Mouse (Mus musculus) adipocyte (in vitro differentiated cells): ENCODE results near the gene Hist1h2bl.

Experiments
- DNase-seq: peaks from one replicate; pipeline ENCODE4 v3.0.0-alpha.2; 2016; ENCODE audit warnings: low spot score

Hist1h2bl gene

DNA sequence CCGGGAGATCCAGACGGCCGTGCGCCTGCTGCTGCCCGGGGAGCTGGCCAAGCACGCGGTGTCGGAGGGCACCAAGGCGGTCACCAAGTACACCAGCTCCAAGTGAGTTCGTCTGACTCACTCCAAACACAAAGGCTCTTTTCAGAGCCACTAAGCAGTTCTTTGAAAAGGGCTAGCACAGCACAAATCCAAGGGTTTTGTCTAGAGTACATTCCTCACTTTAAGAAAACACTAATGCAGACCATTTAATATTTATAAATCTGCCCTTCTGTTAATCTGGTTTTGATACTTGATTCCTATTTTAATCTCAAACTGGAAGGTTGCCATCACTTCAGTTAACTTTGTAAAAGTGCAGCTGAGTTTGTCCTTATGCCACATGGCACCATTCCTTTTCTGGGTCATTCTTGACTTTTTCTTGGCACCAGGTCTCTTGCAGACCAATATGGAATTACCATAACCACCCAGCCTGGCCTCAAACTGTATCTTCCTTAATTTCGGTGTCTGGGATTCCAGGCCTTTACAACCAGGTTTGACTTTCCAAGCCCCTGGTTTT lies 6.5 kb upstream of the Hist1h2bl start:
- DNase-seq = peak; percentile 55

DNA sequence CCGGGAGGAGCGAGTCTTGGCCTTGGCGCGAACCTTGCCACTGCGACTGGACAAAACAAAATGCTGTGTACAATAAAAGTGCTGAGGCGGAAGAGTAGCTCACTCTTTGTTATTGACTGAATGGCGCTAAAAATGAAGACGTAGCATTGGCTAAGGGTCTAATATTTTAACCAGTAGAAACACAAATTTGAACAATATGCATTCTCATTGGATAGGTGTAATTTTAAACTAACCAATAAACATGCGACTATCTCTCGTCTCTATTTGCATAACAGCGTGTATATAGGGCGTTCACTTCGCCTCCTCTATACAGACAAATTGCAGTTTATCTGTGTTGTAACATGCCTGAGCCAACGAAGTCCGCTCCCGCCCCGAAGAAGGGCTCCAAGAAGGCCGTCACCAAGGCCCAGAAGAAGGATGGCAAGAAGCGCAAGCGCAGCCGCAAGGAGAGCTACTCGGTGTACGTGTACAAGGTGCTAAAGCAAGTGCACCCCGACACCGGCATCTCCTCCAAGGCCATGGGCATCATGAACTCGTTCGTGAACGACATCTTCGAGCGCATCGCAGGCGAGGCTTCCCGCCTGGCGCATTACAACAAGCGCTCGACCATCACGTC lies 5.9 kb upstream of the Hist1h2bl start, which contains the start of gene Hist1h2bm:
Hist1h2bm (plus strand) TSS at position 288 of the 616 bp plus-strand sequence.
- peak; percentile 89 for DNase-seq

DNA sequence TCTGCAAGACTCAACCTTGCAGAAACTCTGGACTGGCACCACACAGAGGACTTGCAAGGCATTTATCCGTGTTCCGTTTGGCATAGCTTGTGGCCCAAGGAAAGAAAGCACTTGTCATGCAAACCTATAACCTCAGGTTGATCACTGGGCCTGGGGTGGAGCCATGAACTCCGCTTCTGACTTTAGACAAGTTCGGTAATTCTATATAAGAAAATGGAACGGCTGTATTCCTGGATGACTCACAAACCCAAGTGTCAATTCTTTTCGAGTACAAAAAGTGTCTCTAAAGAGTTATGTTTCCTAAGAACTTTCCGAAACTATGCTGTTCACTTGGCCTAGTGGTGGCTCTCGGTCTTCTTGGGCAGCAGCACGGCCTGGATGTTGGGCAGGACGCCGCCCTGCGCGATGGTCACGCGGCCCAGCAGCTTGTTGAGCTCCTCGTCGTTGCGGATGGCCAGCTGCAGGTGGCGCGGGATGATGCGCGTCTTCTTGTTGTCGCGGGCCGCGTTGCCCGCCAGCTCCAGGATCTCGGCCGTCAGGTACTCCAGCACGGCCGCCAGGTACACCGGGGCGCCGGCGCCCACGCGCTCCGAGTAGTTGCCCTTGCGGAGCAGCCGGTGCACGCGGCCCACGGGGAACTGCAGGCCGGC lies 5.3 kb upstream of the Hist1h2bl start:
- peak; percentile 25 for DNase-seq

DNA sequence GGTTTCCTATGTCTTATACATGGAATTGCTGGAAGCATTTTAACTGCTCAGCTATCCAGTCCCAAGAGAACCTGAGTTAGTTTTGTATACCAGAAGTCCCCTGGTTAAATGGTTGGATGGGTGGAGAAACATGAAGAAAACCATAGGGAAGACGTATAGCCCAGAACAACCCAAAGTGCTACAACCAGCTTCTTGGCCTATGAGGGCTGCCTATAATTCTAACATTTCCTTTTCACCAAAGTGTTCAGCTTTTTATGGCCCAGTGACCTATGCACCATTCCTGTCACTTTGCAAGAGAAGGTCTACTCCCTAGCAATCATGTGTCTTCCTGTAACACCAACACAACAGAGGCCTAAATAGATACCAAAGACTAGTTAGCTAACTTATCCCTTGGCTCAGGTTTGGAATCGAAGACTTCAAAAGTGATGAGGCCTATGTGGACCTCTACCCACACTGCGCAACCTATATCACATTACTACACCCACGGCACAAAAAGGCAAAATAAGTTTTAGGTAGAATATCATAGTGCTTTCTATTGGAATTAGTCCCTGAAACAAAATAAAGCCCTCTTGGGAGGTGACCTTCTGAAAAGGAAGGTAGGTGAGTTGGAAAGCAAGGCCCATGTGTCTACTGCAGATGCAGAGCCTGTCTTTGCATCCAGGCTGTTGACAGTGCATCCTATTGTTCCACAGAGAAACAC lies 2.6 kb upstream of the Hist1h2bl start:
- DNase-seq = no peak

DNA sequence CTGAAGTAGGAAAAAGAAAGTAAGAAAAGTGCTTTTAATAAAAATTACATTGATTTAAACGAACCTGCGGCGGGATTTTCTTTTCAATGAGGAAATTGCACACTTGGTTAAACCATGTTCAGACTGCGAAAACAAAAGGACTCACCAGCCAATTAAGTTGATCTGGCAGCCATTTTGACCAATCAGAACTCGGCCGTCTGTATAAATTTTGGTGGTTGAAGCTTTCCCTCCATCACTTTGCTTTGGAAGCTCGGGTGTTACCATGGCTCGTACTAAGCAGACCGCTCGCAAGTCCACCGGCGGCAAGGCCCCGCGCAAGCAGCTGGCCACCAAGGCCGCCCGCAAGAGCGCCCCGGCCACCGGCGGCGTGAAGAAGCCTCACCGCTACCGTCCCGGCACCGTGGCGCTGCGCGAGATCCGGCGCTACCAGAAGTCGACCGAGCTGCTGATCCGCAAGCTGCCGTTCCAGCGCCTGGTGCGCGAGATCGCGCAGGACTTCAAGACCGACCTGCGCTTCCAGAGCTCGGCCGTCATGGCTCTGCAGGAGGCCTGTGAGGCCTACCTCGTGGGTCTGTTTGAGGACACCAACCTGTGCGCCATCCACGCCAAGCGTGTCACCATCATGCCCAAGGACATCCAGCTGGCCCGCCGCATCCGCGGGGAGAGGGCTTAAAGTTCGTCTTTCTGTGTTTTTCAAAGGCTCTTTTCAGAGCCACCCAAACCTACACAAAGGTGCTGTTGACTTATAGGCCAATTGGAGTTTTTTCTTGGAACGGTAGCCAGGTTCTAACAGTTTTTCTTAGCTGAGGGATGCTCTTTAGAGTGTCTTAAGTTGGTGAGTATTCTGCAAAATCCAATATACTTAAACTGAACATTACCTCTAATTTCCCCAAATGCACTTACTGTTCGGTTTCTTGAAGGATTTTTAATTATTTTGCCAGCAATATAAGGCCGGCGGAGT lies 1.7 kb upstream of the Hist1h2bl start, which contains the start of gene Hist1h3h:
Hist1h3h (plus strand) TSS at position 263 of the 961 bp plus-strand sequence.
- DNase-seq = peak; percentile 91

DNA sequence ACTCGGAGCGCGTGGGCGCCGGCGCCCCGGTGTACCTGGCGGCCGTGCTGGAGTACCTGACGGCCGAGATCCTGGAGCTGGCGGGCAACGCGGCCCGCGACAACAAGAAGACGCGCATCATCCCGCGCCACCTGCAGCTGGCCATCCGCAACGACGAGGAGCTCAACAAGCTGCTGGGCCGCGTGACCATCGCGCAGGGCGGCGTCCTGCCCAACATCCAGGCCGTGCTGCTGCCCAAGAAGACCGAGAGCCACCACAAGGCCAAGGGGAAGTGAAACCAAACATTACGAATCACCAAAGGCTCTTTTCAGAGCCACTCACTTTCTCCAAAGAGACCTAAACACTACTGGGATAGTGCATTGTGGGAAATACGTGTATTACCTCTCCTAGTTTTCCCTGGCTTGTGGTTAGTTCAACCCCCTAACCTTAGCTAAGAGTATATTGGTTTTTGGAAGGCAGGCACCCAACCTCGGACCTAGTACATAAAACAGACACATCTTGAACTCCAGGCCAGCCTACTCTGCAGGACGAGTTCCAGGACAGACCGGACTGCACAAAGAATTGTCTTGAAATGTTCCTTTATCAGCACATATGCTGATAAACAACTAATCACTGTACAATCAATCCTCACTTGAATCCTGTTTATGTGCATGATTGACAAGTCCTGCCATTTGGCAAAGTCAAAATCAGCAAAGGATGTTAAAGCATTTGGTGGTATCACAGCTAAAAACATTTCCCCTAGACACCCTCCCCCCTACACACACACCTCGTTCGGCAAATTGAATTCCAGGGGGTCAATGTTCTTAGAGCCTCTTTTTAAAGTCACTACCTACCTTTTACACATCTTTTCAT lies 823 bp upstream of the Hist1h2bl start:
- peak; percentile 40 for DNase-seq

DNA sequence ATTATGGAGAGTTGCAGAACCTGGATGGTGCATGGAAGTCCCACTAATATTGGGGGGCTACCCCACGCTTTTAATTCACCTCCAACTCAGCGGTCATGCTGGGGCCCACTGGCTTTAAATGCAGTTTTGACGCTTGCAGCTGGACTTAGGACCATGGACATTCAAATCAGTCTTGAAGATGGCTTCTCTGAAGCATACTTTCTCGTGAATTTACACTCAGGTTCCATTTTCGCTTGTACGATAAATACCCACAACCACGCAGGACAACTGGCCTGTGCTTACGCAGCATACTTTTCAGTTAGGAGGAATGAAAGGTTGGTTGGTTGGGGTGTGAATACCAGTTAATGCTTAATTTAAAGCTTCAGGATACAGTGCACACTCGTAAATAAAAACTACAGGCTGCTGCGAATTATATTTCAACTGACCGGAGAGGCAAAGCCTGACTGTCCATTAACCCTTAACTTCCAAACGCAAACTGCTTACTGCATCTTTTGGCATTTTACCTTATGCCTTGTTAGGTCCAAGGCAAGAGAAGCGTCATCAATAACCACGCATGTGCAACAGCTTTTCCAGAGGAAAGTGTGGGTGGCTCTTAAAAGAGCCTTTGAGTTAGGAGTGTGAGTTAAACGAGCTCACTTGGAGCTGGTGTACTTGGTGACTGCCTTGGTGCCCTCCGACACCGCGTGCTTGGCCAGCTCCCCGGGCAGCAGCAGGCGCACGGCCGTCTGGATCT lies 646 bp downstream of the Hist1h2bl start:
- DNase-seq = peak; percentile 37

DNA sequence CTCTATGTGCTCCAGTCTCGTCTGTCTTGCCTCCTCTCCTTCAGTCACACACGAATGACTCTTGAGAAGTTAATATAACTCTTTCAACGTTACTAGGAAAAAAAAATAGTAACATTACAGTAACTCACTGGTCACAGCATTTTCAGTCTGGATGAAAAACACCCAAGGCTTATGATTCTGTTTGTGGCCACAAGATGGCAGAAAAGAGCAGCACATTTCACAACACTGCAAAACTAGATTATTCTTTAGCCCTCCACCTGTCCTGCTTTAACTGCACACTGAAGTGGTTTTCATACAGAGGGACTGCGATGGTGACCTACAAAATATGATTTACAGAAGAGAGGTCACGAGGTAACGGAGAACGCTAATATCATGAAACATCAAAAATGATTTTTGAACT lies 1.2 kb downstream of the Hist1h2bl start:
- peak; percentile 78 for DNase-seq

DNA sequence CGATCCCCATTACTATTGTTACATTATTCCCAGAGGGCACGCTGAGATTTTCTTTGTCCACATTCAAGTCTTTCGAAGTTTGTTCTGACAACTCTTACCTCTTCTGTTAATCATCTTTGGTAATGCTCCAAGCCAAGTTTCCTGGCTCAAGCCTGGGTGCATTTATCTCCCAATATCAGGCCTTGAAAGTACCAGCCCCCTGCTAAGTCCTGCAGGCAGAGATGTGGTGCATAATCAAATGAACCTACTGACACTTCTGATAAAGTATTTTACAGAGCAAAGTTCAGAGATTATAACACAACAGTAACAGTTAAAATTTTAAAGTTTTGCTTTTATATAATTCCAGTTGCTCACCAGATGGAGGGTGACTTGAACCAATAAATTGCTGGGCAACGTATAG lies 4.2 kb downstream of the Hist1h2bl start:
- no peak for DNase-seq

DNA sequence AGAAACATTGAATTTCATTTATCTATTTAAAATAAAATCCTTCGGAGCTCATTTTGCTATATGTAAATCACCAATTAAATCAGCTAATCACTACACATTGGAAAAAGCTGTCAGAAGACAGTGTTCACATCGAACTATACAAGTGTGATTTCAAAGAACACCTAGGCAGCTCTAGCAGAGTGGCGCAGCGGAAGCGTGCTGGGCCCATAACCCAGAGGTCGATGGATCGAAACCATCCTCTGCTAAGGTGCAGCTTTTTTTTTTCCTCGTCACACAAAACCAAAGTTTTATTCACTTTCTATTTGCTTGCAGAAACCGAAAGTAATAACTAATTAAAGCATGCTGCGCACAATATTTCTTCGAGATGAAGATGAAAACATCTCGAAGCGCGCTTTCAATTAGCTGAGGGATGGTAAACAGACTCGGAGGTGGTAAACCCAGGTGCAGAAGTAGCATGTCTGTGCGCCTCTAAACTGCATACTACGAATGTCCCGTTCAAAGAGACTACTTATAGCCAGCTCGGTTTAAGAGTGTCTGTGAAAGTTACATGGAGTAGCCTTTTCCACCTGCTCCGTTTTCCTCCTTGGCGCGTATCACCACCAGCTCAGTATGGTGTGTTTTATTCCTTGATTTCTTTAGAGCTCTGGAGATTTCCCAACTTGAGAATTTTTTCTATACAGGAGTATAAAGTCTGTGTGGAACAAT lies 5.0 kb downstream of the Hist1h2bl start:
- peak; percentile 80 for DNase-seq

DNA sequence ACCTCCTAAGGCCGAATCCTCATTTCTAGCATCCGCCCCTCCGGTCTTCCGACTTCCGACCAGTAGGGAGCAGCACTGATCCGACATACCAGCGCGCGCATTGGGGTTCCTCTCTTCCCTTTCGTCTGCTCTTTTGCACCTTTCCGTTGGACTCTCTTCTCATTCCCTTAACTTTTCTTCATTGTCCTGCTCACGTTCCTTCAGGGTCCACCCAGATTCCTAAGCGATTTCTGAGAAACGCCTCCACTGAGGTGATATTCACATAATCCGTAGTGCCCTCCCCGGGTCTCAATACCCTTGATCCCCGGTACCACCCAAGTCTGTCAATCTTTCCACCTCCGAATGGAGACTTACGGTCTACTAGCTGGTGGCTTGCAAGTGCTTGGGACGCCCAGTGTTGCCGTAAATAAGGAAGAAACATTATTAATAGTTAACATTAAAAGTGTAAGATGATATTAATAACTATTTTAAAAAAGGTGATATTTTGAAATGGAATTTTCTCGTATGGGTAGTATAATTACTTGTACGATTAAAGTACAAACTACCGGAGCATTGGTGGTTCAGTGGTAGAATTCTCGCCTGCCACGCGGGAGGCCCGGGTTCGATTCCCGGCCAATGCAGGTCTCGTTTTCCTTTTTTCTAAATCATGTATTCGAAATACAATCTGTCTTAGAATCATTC lies 5.8 kb downstream of the Hist1h2bl start:
- peak; percentile 91 for DNase-seq

DNA sequence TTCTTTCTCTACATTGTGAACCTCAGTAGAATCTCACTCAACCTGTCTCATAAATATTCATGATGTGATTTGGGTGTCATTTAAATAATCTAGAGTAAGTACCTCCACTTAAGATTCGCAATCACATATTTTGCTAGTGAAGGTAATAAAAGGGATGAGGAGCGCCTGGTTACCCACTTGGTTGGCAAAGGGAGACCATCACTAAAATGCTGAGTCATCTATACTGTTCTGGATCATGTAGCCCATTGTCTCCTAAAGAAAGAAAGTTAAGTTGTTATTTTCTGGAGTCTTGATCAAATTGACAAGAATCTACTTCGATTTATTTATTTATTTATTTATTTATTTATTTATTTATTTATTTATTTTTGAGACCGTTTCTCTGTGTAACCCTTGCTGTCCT lies 9.3 kb downstream of the Hist1h2bl start:
- no peak for DNase-seq

DNA sequence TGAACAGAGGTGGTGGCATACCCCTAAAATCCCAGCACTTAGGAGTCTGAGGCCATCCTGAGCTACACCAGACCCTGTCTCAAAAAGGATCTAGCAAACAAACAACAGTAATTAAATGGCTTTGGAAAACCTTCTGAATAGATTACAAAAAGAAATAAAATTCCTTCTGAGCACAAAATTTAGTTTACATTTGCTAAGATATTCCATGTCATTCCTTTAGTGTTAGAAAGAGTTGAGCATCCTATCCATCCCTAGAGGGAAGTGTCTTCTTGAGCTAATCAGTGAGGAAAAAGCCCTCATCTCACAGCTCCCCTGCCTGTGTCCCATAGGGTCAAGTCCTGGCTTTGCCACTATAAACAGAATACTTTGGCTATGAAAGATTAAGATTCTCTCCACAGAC lies 18.1 kb downstream of the Hist1h2bl start, which contains the start of gene Olfr1359:
Olfr1359 (plus strand) TSS at position 301 of the 400 bp plus-strand sequence.
- DNase-seq = no peak

DNA sequence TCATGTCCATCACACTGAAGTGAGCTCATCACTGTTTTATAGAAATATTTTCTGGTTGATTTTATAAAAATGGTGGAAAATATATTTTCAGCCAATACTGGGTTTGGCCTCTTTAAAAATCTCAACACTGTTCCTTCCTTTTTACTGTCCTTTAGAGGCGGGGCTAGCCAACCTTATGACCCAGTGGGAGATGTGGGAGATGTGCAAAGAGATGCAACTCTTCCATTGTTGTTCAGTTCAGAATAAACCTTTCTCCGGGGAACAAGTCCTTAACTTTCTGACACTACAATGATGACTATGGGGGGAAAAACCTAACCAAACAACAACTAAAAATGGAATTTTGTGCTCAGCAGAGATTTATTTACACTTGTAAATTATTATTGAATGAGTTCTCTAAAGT lies 38.6 kb downstream of the Hist1h2bl start, which contains the start of gene Olfr1360:
Olfr1360 (minus strand) TSS at position 101 of the 400 bp plus-strand sequence.
- DNase-seq = no peak
